Mouse (Mus musculus) left cerebral cortex, adult 8-10 months (tissue): ENCODE measurements around the gene Wdr1. TPM values are rescaled to one million over a fixed set of nuclear protein-coding genes. Genes with fewer than 3 reads are reported as not detected.
"Not testable (repeated sequence)": the region's sequence is repeated elsewhere in the genome, so short reads cannot be mapped to it uniquely, and the experiment has no call there.

Experiments used
- DNase-seq, 2 experiments: peaks; one replicate each; pipeline ENCODE4 v3.0.0; 2022; ENCODE audit warnings: low spot score in 2 of 2
- total RNA-seq, 4 experiments: library from RNA; stranded (reverse); gene quantifications; 2 replicates each; pipeline ENCODE4 v1.2.4; 2022

The Wdr1 gene
- total RNA-seq = 100 to 1,000 TPM; 161 to 165 (median 162) TPM

GRCm38 (mm10) chr5:38563121-38563520 is at the start of gene Wdr1:
Gene Wdr1, minus strand, starts transcription at chr5:38563221.
- DNase-seq = no peak

- no peak for DNase-seq
Measured at GRCm38 (mm10) chr5:38611118-38611517, 48.1 kb upstream of the Wdr1 start.

- DNase-seq = not testable (repeated sequence)
Measured at GRCm38 (mm10) chr5:38608219-38608618, 45.2 kb upstream of the Wdr1 start.

- DNase-seq = no peak
Measured at GRCm38 (mm10) chr5:38598647-38599304, 35.8 kb upstream of the Wdr1 start.

- no peak for DNase-seq
Measured at GRCm38 (mm10) chr5:38588924-38589323, 25.9 kb upstream of the Wdr1 start.

GRCm38 (mm10) chr5:38585450-38585849 is 22.4 kb upstream of the Wdr1 start:
- no peak for DNase-seq

GRCm38 (mm10) chr5:38583026-38583425 is 20.0 kb upstream of the Wdr1 start:
- no peak for DNase-seq

GRCm38 (mm10) chr5:38580703-38581102 is 17.7 kb upstream of the Wdr1 start:
- no peak for DNase-seq

GRCm38 (mm10) chr5:38570876-38571275 is 7.9 kb upstream of the Wdr1 start:
- no peak for DNase-seq

GRCm38 (mm10) chr5:38568652-38569051 is 5.6 kb upstream of the Wdr1 start:
- DNase-seq = no peak

- DNase-seq = no peak
Measured at GRCm38 (mm10) chr5:38564831-38565230, 1.8 kb upstream of the Wdr1 start.

GRCm38 (mm10) chr5:38561426-38562024 is 1.5 kb downstream of the Wdr1 start:
- DNase-seq = peak; percentile 96 to 97

GRCm38 (mm10) chr5:38560586-38561425 is 2.2 kb downstream of the Wdr1 start:
- peak; percentile 37 to 52 for DNase-seq

- no peak for DNase-seq
Measured at GRCm38 (mm10) chr5:38558831-38559230, 4.2 kb downstream of the Wdr1 start.

- DNase-seq = peak in 1 of 2 experiments; percentile 69
Measured at GRCm38 (mm10) chr5:38557811-38558210, 5.2 kb downstream of the Wdr1 start.

GRCm38 (mm10) chr5:38556406-38556805 is 6.6 kb downstream of the Wdr1 start:
- DNase-seq = no peak

GRCm38 (mm10) chr5:38553953-38554352 is 9.1 kb downstream of the Wdr1 start:
- DNase-seq = no peak

GRCm38 (mm10) chr5:38553491-38553890 is 9.5 kb downstream of the Wdr1 start:
- no peak for DNase-seq

GRCm38 (mm10) chr5:38552615-38553014 is 10.4 kb downstream of the Wdr1 start:
- no peak for DNase-seq

- no peak for DNase-seq
Measured at GRCm38 (mm10) chr5:38550221-38550768, 12.7 kb downstream of the Wdr1 start.

- DNase-seq = no peak
Measured at GRCm38 (mm10) chr5:38549461-38549909, 13.5 kb downstream of the Wdr1 start.

GRCm38 (mm10) chr5:38547375-38547774 is 15.6 kb downstream of the Wdr1 start:
- peak; percentile 33 to 94 for DNase-seq
